Mouse (Mus musculus) adrenal gland, adult 8-10 months (tissue): ENCODE measurements around the gene Gm42906. TPM values are rescaled to one million over a fixed set of nuclear protein-coding genes. Genes with fewer than 3 reads are reported as not detected.
A peak's percentile ranks its signal among the peaks of the same experiment; 100 is the strongest.

Experiments used
- DNase-seq: peaks from one replicate; pipeline ENCODE4 v3.0.0; 2022
- total RNA-seq, 4 experiments: library from RNA; stranded (reverse); gene quantifications; 2 replicates each; pipeline ENCODE4 v1.2.4; 2022

The Gm42906 gene
- total RNA-seq, 4 experiments from 2014 or later = 1.6 to 4.3 (median 4.3) TPM; not detected in 1

DNA sequence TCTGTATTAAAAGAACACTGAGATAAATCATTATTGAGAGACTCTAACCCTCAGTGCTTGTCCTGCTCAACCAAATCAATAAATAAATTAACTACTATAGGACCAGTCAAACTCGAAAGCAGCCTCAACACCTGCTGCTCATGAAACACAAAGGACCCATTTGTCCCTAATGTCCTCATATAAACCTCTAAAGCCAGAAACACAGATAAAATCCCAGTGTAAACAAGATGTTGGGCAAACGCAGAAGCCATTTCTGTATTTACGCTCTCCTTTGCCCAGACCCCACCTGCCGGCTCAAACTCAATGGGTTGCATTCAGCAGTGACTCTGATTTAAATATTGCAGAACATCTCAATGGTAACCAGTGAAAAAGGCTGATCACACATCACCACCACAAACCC, 131.7 kb downstream of the Gm42906 start:
- DNase-seq = no peak

DNA sequence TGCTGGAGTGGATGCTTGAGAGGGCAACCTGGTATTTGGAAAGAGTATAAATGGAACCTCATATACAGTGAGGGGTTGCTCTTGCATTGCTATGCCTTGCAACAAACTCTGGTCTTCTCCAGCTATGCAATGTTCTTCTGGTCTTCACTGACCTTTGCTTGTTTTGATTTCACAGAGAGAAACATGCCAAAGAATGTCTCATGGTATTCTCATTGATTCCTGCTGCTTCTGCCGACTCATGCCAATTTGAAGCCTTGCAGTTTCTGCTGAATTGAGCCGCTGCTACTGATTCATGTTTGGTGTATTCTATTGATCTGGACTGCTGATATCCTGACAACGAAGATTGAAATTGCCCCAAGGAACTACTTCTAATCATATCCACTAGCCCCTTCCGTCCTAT, 134.4 kb downstream of the Gm42906 start:
- no peak for DNase-seq

DNA sequence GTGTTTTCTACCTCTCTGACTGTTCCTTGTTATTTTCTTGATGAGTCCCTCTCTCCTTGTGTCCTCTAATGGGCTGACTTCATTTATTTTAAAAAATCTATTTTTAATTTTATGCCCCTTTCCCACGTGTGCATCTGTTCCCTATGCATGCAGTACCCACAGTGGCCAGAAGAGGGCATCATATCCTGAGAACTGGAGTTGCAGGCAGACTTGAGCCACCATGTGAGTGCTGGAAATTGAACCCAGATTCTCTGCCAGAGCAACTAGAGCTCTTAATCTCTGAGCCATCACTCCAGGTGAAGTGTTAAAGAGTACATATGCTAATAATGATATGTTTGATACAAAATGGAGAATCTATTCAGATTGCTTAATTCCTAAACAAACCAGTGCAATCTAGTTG, 135.7 kb downstream of the Gm42906 start:
- no peak for DNase-seq

DNA sequence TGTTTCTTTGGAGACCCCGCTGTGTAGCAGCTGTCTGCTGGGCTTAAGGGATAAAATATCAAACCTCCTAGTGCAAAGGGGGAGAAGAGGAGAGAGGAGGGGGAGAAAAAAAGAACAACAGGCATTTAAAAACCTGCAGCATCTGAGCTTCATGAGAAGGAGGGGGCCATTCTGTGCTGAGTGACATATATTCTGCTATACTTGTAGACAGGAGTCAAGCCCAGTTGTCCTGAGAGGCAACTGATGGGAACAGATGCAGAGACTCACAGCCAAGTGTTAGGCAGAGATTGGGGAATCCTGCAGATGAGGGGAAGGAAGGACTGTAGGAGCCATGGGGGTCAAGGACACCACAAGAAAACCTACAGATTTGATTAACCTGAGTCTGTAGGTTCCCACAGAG, 141.6 kb downstream of the Gm42906 start:
- DNase-seq = no peak

DNA sequence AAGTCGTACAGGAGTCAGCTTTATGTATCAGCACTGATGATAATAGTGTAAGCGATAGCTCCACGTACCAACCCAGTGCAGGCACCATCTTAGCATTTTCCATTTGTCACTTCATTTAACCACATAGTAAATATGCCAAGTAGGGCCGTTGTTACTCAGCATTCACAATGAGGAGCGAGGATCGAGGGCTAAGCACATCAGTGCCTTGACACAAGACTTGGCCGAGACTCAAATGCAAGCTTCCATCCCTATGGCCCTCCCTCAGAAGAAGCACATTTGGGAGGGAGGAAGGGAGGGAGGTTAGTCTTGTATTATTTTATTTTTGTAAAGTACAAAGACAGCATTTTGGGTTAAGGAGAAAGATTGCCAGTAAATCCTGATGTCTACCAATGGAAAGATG, 148.4 kb downstream of the Gm42906 start:
- DNase-seq = no peak

DNA sequence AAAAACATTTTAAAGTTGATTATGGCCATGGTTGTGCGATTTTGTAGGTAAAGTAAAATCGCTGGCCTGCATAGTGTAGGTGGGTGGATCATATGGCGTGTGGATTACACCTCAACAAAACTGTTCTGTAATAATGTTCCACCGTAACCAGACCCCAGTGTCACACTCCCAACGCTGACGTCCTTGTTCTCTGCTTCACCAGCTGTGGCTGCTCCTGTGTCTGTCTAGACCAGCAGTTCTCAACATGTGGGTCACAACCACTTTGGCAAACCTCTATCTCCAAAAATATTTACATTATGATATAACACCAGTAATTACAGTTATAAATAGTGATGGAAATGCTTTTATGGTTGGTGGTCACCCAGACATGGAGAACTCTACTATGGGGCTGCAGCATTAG, 150.0 kb downstream of the Gm42906 start:
- DNase-seq = no peak

DNA sequence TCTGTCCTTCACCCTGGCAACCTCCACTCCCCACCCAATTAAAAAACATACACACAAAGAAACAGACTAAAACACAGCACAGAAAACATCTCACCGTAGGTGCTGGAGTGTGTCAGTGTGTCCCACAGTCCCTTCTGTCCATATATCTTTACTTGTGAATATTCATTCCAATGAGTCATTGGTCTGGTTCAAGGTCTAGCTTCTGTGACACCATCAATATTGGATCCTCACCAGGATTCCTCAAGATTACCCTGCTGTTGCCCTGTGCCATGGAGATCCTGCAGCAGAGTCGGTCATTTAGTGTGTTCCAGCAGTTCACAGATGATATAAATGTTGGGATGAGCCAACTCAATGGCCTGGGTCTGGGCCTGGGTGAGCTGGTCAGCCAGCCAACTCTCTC, 152.0 kb downstream of the Gm42906 start:
- peak; percentile 8 for DNase-seq

DNA sequence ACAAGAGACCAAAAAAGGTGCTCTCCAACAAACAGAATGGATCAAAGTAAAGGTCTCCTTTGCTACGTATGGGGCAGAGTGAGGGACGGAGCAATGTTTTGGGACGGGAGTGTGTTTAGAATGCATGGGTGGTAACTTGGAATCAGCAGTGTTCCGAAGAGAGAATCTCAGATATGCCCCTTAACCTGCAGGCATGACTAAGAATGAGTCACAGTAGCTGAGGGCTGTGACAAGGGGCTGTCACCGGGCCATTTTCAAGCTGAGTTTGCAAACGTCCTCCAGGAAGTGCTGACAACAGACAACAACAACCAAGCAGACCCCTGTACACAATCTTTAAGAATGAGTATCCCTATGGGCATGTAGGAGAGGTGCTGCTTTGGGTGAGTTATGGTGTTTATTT, 153.7 kb downstream of the Gm42906 start:
- no peak for DNase-seq

DNA sequence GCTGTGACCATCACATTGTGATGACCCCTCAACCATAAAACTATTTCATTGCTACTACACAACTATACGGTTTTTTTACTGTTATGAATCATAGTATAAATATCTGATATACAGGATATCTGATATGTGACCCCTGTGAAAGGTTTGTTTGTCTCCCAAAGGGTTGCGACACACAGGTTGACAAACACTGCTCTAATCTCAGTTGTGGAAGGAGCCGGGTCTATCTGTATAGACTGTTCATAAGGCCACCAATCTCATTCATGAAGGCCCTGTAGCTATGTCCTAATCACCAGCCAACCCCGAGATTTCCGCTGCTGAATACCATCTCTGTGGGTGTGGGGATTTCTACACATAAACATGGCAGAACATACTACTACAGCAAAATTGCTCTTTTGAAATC, 157.1 kb downstream of the Gm42906 start:
- no peak for DNase-seq

DNA sequence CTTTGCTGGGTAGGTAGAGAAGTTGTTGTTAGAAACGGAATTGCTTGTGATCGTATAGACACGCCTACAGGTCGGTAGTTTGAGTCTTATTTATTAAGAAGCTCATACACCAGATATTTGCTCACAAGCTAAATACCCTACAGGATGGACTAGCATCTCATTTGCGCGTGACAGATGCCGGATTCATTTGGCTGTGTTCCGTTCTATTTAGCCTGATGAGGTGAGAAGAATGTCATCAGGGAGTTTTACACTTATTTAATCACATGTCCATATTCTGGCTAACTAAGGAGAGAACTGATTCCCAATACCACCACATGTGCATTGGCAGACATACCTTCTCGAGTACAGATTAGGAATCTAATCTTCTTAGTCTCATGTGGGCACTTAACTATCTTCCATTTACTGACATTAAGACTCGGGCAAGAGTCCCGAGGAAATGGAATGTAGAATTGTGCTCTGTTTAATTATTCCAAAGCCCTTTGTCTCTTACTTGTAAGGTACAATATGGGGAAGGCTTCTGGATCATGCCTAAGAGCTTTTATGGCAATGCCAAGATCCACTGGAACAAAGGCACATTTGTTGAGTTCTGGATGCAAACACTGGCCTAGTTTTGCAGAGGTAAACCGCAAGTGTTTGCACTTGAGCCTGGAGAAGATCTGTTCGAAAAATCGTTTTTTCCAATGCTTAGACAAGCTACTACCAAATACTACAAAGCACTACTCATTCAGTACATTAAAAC, 160.9 kb downstream of the Gm42906 start:
- DNase-seq = no peak

DNA sequence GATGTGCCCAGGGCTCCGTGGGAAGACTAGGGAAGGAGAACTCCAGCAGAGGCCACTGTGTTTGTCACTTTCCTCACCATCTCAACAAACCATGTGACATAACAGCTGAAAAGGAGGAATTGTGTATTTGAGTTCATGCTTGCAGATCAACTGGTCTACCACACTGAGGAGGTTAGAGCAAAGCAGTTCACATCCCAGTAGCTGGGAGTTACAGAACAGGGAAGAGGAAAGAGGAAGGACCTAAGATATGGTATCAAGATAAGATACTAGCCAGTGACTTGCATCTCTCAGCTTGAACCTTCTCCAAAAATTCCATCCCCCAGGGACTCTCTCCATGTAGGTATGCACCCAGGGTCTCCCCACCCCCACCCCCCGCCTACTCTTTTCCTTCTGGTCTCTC, 166.4 kb downstream of the Gm42906 start:
- DNase-seq = no peak

DNA sequence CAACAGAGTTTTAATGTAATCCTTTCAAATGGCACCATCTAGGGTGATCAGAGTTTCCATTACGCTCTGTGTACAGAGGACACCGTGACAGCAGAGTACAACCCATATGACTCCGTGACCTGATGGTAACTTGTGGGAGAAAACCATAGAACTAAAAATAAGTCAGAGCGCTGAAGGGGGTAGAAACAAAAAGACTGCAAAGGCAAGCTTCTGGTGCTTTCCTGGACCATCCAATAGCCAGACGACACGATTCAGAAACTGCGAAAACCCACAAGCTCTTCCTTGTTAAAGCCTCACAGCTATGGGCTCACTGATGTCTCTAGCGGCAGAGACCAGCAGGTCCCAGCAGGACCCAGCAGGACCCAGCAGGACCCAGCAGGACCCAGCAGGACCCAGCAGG, 175.8 kb downstream of the Gm42906 start:
- DNase-seq = no peak

DNA sequence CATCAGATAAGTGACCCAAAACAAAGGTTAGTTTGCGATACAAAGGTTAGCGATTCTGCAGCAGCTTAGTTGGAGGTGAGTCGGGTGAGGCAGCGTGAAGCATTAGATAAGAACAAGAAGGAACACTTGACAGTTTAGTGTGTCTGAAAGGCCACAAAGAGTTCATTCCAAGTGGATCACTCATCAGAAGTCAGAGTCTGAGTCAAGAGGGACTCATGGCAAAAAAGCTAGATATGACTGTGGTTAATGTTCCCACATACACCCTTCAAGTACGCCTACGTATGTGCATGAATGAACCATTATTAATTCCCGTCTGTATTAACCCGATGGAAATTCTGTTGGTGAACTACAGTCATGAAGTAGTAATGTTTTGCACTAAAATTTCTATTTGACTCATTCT, 176.3 kb downstream of the Gm42906 start:
- DNase-seq = no peak

DNA sequence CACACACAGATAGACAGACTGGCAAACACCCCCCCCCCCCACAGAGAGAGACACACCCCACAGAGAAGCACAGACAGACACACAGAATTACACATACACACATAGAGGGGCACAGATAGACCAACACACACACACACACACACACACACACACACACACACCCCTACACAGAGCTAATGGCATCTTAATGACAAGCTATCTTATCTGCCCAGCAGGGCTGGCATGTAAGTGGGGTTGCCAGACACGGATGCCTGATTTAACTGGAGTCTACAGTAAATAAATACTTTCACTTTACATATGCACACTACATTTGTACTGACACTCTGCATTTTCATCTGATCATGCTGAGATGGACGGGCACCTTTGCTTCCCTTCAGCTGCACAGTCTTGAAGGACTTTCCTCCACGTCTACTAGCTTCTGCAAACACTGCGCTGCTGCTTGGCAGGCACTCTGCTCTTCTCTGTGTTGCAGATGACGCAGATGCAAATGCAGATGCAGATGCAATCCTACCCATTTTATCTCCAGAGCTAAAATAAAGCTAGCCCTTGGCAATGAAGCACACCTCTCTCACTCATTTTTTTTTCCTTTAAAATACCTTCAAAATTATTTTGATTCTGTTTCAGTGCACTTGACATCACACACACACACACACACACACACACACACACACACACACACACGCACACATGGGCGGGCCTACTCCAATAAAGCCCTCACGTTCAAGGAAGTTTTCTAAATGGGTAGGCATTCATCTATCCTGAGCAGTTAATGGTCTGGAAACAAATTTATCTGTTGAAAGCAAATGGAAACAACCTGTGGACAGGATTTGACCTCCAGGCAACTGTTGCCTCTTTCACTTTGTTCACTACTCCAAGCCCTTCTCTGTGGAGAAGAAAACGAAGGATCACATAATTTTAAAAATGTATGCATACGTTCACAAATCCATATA, 179.0 kb downstream of the Gm42906 start:
- no peak for DNase-seq

DNA sequence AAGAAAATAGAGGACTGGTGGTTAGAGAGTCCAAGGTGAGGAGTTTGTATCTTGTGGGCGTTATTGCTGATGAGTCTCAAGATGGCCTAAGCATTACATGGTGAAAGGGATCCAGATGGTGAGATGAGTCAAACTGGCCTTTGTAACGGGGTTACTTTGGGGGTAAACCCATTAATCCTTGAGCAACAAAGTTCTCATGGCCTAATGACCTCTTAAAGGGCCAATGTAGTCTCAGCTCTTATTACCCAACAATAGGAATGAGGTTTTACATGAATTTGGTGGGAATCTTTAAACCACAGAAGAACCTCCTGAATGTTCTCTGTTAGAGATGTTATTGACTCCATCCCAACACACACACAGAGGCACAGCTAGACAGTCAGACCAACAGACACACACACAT, 179.9 kb downstream of the Gm42906 start:
- DNase-seq = no peak

DNA sequence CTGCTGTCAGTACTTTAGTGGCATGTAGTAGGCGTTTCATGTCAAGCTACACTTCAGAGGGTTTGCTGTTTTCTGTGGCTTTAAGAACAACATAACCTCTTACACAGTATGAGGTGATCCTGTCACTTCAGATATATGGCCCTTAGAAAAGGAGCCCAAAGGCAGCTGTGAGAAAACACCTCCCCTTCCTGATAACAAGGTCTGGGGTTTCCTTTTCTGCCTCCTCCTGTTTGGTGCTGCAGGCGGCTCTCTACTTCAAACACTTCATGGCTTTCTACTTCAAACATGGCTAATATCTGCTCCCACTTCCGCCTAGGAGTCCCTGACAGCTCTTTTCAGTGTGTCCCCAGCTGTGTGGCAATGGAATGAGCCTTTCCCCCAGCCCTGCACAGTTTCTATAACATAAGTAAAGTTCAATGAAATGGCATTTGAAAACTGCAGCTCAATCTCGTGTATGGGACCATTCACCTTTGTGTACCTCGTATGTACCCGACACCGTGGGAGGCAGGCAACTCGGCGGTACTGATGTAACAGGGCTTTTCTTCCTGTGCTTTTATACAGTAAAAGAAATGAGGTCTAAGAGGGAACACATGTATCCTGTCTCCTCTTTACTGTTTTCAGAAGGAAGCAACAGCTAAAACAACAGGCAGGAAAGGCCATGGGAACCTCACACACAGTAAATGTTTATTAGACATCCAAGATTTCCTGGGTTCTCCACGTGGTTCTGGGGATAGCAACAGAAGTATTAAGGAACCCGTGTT, 180.7 kb downstream of the Gm42906 start:
- no peak for DNase-seq

DNA sequence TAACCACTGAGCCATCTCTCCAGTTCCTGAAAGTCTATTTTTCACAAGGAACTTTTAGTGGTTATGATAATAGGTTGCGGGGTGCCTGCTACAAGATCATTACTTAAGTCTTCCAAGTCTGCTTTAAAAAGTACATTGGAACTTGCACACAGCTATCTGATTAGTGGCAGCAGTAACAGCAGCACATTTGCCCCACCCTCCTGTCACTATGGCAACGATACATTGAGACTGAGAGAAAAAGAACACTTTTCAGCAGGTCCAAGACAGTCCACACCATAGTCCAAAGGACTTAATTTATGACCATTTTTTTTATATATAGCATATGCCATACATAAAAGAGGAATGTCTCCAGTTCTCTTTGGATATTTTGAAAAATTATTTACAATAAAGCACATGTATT, 181.7 kb downstream of the Gm42906 start:
- no peak for DNase-seq

DNA sequence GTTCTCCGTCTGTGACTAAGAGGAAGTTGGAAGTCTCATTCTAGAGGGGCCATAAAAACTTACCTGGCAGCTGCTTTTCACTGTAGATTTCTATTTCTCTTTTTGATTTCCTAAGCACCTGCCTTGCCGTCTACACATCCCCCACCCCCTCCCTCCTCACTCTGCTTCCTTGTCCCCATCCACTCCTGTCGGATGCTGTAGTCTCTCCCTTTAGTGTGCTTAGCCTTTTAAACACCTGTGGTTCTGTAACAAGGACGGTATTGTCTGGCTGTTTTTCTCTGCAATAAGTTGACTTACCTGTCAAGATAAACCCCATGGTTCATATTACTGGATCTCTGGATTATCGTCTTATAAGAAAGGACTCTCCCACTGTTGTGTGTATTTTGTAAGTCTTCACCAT, 182.4 kb downstream of the Gm42906 start:
- no peak for DNase-seq

DNA sequence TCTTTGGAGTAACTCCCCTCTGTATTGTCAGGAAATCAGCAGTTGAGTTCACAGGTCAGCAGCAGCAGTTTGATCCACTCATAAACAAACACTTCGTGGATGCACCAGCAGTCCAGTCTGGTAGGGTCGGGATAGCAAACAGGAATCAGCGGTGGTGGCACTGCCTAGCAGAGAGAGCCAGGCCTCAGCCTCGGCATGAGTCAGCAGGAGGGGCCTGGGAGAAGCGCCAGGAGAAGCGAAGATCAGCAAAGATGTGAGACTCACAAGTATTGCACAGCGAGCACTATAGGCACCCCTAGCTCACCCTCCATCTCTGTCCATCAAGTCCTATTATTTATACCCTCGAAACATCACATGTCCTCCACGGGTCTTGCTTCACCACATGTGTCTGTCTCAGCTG, 189.2 kb downstream of the Gm42906 start:
- no peak for DNase-seq

DNA sequence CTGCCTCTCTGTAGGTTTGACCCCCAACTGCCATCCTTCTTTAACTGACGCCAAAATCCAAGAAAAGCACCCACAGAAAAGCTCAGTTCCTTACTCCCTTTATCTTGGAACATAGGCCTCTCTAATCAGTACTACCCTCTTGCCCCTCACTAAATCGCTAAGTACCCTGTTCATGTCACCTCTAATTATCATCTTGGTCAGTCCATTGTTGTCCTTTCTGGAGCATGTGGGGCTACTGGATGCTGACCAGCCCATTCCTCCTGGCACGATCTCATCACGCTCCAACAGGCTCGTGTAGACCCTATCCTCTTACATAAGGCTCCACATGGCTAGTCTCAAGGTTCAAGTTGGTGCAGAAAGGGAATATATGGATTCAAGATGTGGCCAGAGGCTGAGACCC, 191.6 kb downstream of the Gm42906 start:
- DNase-seq = no peak

DNA sequence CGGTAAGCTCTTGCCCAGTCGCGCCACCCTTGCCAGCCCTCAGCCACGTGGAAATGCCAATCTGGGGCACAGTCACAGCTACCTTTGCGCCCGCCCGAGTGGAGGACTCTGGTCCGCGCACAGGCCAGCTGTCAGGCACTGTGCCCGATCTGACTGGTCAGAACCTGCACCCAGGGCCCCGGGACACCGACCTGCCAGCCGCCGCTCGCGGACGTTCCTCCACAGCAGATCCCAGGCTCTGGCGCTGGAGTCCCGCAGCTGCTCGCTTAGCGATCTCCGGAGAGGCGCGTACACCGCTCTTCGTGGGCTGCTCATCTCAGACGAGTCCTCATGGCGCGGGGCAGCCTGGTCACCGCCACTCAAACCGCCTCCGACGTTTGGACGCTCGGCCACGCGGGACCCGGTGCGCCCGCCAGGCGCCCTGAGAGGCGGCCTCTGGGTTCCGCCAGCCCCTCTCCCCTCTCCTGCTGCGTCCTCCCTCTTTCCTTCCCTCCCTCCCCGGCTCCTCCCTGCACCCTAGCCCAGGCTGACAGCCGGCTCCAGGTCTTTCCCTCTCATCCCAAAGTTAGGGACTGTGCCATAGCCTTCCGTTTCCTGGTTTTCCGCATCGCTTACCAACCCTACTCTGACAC, 194.4 kb downstream of the Gm42906 start, which contains the start of gene Stard13:
Stard13 (minus strand) TSS at position 437 of the 632 bp plus-strand sequence.
- DNase-seq = peak; percentile 10

DNA sequence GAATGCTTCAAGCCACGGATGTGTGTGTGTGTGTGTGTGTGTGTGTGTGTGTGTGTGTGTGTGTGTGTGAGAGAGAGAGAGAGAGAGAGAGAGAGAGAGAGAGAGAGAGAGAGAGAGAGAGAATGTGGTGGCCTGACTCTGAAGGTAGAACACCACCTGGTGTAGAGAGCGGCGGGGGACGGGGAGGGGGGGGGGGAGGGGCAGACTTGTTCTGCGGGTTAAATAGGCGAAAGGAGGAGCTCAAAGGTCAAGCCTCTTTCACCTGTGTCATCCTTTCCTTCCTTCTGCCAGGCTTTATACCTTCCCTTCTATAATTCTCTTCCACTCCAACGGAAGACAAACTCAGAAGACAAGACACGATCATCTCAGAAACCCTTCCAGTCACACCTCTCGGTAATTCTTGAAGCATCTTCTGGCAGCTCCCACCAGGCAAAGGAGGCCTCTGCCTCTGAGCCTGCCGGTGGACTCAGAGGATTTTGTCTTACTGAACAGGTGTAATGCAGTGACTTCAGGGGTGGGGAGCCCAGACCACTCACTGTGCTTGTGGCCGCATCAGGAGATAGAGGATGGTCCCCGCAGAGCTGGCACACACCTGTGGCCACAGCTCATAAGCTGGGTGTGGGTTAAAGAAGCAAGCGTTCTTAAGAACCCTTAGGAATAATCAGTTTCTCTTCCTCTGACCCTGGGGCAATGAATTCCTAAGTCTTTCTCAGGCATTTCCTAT, 195.2 kb downstream of the Gm42906 start:
- no peak for DNase-seq
